Mouse (Mus musculus) ovary, postnatal 10 days (tissue): Measurements from ENCODE around the gene Sf3b2.
"Not testable (repeated sequence)": the region's sequence is repeated elsewhere in the genome, so short reads cannot be mapped to it uniquely, and the experiment has no call there.

Source experiments
- DNase-seq: peaks from one replicate; pipeline ENCODE4 v3.0.0; 2022; ENCODE audit warnings: low spot score

Gene Sf3b2

DNA sequence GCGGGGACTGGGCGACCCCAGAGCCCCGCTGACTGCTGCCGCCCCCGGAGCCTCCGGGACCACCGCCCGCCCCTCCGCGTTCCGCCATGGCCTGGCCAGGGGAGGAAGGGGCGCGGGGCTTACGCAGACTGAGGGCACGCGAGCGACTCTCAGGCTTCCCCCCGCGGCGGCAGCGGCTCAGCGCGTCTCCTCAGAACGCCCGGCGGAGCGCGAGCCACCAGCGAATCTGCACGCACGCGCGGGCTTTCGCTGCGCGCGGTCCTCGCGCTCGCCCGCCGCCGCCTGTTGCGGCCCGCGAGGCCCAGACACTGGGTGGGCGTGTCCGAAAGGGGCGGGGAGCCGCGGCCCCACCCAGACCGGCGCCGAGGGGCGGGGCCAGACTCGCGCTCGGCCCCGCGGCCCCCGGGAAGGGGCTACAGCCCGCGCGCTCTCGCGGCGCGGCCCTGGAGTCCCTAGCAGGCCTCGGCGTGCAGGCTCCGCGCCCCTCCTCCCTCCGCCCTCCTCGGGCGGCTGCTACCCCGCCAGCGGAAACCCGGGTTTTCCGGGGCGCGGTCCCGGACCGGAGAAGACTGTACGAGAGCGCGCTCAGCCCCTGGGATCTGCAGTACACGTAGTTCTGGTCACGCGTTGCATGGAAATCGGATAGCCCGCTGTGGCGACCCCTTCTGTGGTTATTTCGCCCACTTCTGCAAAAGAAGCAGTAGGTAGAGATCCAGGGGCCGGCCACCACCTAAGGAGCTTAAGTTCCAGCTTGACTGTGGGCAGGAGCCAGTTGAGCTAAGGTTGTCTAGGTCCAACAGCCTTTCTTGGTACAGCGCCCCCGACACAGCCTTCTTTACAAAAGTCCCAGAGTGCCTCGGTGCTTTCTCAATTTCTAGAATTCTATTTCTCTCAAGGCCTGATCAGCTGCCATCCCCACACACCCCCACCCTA, 22.2 kb downstream of the Sf3b2 start, which contains the start of gene Pacs1:
TSS of gene Pacs1 (minus strand) at position 319 of the 933 bp plus-strand sequence.
- peak; percentile 73 for DNase-seq

DNA sequence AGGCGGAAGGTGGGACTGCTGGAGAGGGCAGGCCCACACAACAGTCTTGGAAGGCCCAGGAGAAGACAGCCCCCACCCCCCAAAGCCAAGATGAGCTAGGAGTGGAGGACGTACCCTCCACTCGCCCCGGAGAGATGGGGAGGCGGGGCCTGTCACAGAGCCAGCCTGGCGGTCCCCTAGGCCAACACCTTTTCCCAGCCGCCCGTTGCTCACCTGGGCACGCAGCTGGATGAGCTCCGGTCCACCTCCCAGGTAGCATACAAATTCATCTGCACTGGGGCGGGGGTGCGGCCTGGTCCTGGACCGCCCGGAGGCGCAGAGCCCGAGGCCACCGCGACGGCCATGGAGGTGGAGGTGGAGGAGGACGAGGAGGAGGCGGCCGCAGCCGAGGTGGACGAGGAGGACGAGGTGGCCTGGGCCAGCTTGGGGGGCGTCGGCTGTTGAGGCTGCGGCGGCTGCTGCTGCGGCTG, 22.9 kb downstream of the Sf3b2 start:
- DNase-seq, result peak; percentile 36

DNA sequence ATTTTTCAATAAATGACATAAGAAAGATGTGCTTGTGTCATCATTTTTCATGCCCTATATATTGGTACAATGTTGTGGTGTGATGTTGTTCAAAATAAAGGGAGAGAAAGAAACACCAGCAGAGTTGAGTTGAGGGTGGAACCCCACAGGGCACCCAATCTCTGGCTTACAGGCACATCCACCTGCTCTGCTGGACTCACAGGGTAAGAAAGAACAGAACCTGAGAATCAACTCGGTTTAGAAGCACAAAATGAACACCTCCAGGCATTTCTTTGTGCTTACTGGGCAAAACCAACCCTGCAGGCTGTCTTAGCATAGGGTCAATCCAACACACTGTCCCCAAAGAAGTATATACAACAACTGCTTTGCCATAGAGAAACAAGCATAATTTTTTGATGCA, 23.8 kb downstream of the Sf3b2 start:
- no peak for DNase-seq

DNA sequence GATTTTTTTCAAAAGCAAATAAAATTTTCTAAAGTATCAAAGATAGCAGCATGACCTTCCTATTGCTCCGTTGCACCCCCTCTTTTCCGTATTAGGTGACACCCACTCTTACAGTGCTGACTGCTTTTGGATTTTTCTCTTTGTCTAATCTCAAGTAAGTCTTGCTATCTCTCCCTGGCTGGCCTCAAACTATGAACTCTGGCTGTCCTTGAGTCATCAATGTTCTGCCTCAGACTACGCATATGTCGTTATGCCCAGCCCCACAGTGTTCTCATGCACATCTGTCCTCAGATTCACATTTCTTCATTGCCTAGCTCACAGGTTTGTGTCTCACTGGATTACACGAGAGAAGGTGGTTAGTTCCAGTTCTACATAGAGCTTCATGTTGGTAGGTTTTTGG, 25.9 kb downstream of the Sf3b2 start:
- DNase-seq, result no peak

DNA sequence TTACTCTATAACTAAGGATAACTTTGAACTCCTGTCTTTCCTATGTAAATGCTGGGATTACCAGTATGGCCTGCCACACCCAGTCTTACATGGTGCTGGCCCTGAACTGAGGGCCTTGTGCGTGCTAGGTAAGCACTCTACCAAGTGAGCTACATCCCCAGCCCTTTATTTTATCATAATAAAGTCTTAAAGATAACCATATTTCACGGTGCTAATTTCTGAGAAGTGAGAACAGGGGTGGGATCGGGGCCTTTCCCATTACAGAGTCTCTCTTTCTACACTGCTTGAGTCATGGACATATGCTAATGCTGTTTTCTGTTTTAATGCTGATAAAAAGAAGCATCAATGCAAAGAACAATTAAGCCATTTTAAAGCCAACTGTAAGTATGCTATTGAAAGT, 26.4 kb downstream of the Sf3b2 start:
- DNase-seq, result no peak

DNA sequence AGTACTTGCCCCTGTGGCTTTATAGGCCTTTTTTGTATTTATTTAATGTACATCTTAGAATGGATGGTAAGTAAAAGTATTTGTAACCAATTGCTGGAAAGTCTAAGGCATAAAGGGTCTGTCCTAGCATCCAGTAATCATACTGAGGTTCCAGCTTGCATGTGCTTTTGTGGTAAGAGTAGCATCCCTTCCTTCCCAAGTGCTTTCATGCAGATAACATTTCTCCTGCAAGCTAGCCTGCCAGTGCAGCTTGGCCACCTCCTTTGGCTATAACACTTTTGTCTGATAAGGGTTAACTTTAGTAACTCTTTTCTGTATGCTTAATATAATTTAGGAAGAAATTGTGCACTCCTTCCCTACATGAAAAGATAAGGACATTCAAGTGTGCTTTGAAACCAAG, 27.2 kb downstream of the Sf3b2 start:
- no peak for DNase-seq

DNA sequence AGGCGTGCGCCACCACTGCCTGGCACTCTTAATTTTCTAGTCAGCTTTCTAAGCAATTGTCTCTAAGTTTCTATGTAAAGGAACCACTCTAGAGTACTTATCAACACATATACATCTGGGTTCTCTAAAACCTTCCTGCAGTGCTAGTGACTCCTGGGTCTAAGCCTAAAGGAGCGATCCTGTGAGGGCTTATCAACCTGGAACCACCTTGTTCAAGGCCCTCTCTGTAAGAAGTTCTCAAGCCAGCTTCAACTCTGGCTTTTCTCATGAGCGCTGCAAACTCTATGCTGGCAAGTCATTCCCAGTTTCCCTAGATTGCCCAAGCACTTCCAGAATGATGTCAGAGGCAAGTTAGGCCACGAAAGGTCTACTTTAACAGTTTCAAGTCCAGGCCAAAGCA, 28.2 kb downstream of the Sf3b2 start:
- DNase-seq, result no peak

DNA sequence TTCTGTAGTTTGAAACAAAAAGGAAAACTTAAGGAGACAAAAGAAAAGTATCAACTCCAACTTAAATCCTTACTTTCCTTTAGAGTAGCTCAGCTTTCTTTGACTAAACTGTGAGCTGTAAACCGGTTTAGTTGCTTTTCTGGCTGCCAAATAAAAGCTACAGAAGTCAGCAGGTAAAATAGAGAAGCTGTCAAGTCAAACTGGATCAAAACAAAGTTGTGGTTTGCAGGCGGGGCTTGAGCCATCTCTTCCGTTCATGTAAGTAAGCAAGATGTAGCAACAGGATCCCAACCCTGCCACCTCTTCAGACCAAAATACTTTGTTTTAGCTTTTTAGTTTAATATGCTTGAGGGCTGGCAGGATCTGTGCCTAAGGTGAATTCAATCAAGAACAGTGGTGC, 38.1 kb downstream of the Sf3b2 start:
- DNase-seq, result no peak

DNA sequence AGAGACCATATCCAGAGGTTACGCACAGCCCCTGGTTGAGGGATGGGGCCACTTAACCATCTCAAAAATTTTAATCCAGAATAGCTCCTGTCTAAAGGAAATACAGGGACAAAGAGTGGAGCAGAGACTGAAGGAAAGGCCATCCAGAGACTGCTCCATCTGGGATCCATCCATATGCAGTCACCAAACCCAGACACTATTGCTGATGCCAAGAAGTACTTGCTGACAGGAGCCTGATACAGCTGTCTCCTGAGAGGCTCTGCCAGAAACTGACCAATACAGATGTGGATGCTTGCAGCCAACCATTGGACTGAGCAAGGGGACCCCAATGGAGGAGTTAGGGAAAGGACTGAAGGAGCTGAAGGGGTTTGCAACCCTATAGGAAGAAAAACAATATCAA, 58.3 kb downstream of the Sf3b2 start:
- not testable (repeated sequence) for DNase-seq

DNA sequence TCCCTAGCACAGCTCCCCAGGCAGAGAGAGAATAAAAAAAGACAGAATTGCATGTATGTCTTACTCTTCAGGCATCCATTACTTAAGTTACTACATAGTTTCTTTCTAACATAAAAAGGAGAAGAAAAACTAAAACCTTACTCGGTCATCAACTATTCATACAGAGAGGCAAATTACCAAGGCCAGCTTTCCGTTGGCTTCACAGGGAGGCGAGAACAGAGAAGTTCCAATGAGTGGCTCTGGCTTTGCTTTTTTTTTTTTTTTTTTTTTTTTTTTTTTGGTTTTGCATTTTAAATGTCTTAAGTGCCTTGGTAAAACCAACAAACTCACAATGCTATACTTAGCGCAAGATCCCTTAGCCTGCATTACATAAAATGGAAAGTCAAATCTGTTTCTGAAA, 62.6 kb downstream of the Sf3b2 start:
- no peak for DNase-seq

DNA sequence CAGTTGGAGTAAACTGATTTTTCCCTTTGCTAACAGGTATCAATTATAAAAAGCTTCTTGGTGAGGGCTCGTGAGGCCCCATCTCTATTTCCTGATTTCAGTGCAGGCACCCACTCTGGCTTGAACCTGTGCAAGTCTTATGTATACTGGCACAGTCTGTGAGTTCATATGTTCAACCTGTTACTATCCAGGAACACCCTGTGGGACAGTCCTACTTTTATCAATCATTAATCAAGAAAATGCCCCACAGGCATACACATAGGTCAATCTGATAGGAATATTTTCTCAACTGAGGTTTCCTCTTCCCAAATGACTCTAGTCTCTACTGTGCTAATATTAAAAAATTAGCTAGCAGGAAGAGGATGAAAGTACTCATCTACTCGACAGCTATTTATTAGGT, 65.1 kb downstream of the Sf3b2 start:
- DNase-seq, result no peak

DNA sequence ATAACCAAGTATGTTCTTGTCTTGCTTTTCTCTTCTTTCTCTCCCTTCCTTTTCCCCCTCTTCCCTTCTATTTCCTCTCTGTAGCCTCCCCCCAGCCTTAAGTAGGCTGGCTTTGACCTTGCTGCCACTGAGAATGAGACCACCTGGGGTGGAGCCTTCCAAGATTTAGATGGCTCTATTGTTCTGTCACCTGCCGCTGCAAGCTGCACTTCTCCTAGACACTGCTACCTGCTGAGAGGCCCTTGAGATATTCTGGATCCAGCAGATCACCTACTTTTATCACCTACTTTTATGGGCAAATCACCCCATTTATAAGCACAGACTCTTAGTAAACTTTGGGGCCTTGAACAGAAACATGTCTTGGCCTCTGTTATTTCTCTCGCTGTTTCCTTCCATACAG, 70.6 kb downstream of the Sf3b2 start:
- no peak for DNase-seq

DNA sequence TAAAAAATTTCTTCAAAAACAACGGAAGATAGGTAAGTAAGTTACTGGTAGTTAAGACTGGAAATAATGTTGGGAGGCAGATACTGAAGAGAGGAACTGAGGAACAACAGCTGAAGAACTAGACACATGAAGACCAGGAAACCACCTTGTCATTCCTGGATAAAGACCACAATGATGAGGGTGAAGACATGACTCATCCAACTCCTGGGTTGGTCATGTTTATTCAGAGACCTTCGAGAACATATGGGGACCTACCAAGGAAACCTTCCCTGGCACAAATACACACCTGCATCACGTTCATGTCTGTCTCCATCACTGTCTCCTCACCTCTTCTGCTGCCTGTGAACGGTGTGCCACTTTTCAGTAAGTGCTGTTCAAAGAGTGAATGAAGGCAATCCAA, 71.2 kb downstream of the Sf3b2 start:
- DNase-seq, result no peak
